Mouse (Mus musculus) left cerebral cortex, postnatal 36 days (tissue): Measurements from ENCODE around the gene Grid2. TPM values are rescaled to one million over a fixed set of nuclear protein-coding genes. Genes with fewer than 3 reads are reported as not detected.

ENCODE experiments used
- DNase-seq, 2 experiments: peaks; one replicate each; pipeline ENCODE4 v3.0.0; 2021 to 2022; ENCODE audit warnings: low spot score in 2 of 2, mixed read lengths in 1 of 2
- intact Hi-C: fragments of 180-260 bp; cut with DNase I; formaldehyde crosslinking; loops from one replicate; pipeline ENCODE4 v1.15.1; 2025
- total RNA-seq, 2 experiments: library from RNA; stranded (reverse); gene quantifications; 2 replicates each; pipeline ENCODE4 v1.2.3; 2021

The Grid2 gene
- total RNA-seq, 2 experiments from 2014 or later: 18.9 to 21.9 TPM

DNA sequence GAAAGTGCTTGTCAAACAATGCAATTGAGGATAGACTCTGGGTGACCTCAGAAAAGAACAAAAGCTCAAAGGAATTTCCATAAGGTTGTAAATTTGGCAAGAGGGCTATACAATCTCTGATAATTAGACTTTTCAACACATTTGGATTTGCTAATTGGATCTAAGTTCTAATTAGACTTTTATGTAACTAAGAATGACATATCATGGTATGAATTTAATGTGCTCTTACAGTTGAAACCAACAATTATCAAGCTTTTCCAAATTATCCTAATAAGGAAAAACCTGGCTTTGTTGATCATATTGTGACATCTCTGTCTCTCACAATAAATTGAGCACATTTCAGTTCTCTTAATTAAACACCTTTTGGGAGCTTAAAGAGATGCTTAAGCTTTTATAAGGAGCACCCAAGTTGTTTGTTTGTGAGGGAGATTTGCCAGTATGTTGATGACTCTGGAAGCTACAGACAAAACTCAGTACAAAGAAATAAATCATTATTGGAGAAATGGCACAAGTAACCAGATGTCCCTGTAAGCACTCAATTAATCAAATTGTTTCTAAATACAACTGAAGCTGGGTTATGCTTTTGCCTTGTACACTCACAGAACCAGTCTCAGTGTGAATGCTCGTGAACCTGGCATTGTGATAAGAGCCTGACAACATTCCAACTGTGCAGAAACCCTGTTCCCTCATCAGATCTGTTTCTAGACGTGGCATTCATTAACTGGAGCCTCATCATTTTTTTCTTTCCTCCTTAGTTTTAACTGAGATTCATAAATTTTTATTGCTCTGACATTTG lies 1018.8 kb downstream of the Grid2 start:
- intact Hi-C loops: no loop called here

GRCm38 (mm10) chr6:64279927-64280326 lies 1024.3 kb downstream of the Grid2 start:
- no peak for DNase-seq
- intact Hi-C loops: no loop called here

More for the DNA sequence above, 1018.8 kb downstream of the Grid2 start:
- no peak for DNase-seq

DNA sequence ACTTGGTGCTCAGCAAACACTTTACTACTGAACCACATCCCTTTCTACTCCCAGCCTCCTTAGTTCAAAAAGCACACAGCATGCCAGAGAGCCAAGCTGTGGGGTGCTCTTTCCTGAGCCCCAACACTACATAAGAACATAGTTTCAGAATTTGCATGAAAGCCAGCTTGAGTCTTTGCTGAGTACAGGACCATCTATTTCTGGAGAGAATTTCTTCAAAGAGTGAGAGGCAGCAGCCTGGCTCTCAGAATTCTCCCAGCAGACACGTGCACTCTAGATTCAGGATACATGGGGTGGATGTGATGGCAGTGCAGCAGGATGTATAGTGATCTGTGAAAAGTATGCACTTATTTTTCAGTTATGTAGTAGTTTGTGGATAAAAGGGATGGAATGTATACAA lies 1038.1 kb downstream of the Grid2 start:
- DNase-seq: no peak
- intact Hi-C loops: no loop called here

- intact Hi-C loops: no loop called here
- DNase-seq: no peak
These were observed 1042.0 kb downstream of the Grid2 start for GRCm38 (mm10) chr6:64297633-64298032.

GRCm38 (mm10) chr6:64304709-64305476 lies 1049.2 kb downstream of the Grid2 start:
- intact Hi-C loops: no loop called here
- DNase-seq: no peak

GRCm38 (mm10) chr6:64308631-64309030 lies 1053.0 kb downstream of the Grid2 start:
- DNase-seq: no peak
- intact Hi-C loops: no loop called here

- intact Hi-C loops: no loop called here
- DNase-seq: no peak
These were observed 1057.5 kb downstream of the Grid2 start for GRCm38 (mm10) chr6:64313132-64313531.

DNA sequence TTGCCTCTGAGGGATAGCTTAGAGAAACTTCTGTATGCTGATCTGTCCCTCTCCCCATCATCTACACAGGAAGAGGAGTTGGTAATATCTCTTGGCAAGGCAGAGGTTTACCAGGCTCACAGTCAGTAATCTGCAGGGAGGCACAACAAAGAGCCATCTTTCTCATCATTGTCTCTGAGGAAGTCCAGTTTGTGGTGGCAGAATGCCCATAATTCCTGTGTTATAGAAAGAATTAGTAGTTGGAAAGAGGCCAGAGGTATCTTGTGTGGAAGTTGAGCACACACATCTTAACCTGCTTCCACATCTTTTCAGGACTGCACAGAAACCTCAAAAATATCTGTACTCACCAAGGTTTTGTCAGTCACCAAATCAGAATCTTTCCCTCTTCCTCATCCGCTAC lies 1071.3 kb downstream of the Grid2 start:
- intact Hi-C loops: no loop called here

GRCm38 (mm10) chr6:64327876-64328275 lies 1072.2 kb downstream of the Grid2 start:
- intact Hi-C loops: no loop called here
- DNase-seq: no peak

More for the DNA sequence above, 1071.3 kb downstream of the Grid2 start:
- DNase-seq: no peak

- DNase-seq: no peak
- intact Hi-C loops: no loop called here
These were observed 1142.9 kb downstream of the Grid2 start for GRCm38 (mm10) chr6:64398413-64399098.

GRCm38 (mm10) chr6:64427658-64428057 lies 1172.0 kb downstream of the Grid2 start:
- intact Hi-C loops: loop anchor here (1.0 kb wide), 1 partner anchor 13 kb away; no protein-coding TSS in a partner anchor
- DNase-seq: no peak

DNA sequence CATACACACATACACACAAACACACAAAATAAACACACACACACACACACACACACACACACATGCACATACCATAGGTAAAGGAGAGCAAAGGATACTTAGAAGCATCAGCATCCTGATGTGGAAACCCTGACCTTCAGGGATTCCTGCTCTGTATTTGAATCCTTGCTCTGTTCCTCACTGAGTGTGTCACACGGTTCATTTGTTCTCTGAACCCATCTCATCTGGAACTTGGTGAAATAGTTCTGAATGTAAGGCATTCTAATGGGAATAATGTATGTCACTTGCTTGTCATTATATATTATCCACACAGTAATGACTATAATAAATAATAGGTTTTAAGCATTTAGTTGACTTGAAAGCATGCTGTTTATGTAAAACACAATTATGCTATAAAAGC lies 1173.2 kb downstream of the Grid2 start:
- no peak for DNase-seq
- intact Hi-C loops: loop anchor here (1.0 kb wide), 1 partner anchor 11 kb away; no protein-coding TSS in a partner anchor

- DNase-seq: no peak
- intact Hi-C loops: no loop called here
These were observed 1192.5 kb downstream of the Grid2 start for GRCm38 (mm10) chr6:64448127-64448526.

GRCm38 (mm10) chr6:64448864-64449355 lies 1193.2 kb downstream of the Grid2 start:
- intact Hi-C loops: no loop called here
- no peak for DNase-seq

DNA sequence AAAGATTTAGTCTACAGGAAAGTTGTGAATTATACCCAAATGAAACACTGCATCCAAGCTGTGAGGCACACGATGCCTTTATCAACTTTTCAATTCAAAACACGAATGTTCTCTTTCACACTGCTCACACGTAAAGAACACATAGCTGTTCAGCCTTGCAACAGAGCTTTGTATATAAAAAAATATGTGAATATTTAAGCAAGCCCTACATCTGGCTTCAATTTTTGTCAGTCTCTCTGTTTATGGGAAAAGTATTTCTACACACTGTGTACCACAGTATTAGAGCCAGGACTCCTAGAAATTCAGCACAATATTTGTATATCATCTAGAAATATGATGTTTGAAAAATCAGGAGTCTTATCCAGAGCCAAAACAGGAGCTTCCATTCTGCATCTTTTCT lies 1195.1 kb downstream of the Grid2 start:
- intact Hi-C loops: no loop called here
- DNase-seq: no peak

DNA sequence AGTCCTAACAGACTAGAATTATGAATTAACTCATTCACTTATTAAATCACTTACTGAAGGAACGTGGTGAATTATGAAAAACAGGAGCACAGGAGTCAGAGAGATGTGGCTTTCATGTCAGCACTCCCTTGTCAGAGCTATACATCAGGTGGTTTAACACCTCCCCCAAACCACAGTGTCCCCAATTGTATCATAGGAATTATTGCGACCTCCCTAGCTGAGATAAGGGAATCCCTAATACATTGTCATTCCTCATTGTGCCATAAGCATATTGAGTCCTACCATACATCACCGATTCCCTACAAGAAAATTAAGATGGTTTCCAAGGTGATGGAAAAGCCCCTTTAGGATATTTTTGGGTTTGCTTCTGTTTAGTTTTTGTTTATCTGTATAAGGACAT lies 1224.2 kb downstream of the Grid2 start:
- no peak for DNase-seq
- intact Hi-C loops: no loop called here

- intact Hi-C loops: no loop called here
- DNase-seq: no peak
These were observed 1224.9 kb downstream of the Grid2 start for GRCm38 (mm10) chr6:64480592-64480991.

- DNase-seq: no peak
- intact Hi-C loops: no loop called here
These were observed 1234.8 kb downstream of the Grid2 start for GRCm38 (mm10) chr6:64490313-64491067.

GRCm38 (mm10) chr6:64504394-64504793 lies 1248.7 kb downstream of the Grid2 start:
- intact Hi-C loops: no loop called here
- DNase-seq: no peak
